Mouse (Mus musculus) gastrocnemius, postnatal 25 days (tissue): ENCODE results near the gene Abcd3. TPM values are rescaled to one million over a fixed set of nuclear protein-coding genes. Genes with fewer than 3 reads are reported as not detected.
"Not testable (repeated sequence)": the region's sequence is repeated elsewhere in the genome, so short reads cannot be mapped to it uniquely, and the experiment has no call there.

Experiments
- DNase-seq: peaks from one replicate; pipeline ENCODE4 v3.0.0; 2022
- total RNA-seq, 2 experiments: library from RNA; stranded (reverse); gene quantifications; 1 replicate in 1 of 2; 2 replicates in 1 of 2; pipeline ENCODE4 v1.2.3; 2021

Abcd3 gene
- total RNA-seq, 2 experiments from 2014 or later = 40.1 to 42.3 TPM

- no peak for DNase-seq
These were observed 3.8 kb upstream of the Abcd3 start for GRCm38 (mm10) chr3:121818736-121819396.

- DNase-seq = no peak
These were observed 590 bp upstream of the Abcd3 start for GRCm38 (mm10) chr3:121815549-121816235.

DNA sequence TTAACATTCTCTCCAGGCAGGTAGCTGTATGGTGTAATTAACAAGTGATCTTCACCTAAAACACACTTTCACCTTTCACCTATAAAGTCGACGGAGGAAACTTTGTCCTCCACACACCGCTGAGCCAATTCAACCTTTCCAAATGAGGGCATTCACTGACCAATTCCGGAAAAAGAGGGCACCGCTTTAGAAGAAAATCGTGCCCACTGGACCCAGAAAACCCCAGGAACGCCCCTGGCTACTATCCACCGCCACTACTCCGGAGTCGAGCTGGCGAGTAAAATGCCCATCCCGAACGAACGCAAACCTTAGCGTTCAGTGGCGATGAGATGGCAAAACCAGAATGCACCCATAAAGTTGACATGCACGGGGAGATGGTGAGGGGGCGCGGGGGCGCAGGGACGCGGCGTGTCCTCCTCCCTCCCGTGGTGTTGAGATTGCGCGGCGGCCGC lies 663 bp downstream of the Abcd3 start:
- no peak for DNase-seq

DNA sequence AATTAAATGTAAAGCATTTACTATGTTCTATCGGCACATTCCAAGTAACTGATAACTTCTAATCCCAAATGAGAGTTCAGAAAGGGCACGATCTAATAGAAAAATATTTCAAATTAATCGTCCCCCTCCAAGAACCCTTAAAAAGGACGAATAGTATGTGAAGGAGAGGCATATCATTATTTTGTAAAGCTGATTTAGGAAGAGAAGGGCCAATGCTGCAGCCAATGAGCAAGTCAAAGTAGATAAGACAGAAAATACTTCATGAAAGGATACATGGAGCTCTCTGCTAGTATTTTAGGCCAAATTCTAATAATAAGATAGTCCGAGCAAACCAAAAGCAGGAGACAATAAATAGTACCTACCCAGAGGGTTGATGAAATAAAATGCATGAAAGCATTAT lies 1.3 kb downstream of the Abcd3 start:
- no peak for DNase-seq

- no peak for DNase-seq
These were observed 6.9 kb downstream of the Abcd3 start for GRCm38 (mm10) chr3:121808246-121808645.

- no peak for DNase-seq
These were observed 20.9 kb downstream of the Abcd3 start for GRCm38 (mm10) chr3:121794214-121794613.

DNA sequence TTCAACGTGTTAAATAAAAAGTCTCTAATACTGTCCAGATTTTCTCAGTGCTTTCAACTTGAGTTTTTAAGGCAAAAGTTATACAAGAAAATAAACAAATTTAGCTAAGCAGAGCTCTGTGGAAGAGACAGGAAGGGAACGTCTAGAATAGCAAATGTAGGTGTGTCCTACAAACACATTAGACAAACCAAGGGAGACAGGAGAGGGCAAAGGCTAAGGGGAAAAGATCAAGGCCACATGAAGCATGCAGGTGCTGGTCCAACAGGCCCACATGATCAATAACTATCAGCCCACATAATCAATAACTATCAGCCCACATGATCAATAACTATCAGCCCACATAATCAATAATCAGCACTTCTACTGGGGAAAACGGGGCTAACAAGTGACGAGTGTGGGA lies 22.9 kb downstream of the Abcd3 start:
- DNase-seq = no peak

DNA sequence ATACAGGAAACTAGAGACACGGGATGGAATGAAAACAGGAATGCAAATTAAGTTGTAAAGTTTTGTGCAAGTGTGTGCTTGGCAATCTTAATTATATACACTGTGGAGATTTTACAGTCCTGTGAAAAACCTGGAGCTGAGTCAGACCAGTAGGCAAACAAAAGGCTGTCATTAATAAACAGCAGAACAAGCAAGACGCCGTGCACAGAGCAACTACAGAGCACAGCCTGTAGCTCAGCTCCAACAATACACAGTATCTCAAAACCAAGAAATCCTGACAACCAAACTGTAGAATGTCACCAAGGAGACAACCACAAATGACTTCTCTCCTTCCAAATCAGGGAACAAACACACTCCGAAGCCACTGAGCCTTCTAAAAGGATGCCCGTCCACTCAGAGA lies 24.7 kb downstream of the Abcd3 start:
- no peak for DNase-seq

- DNase-seq = no peak
These were observed 25.3 kb downstream of the Abcd3 start for GRCm38 (mm10) chr3:121789790-121790189.

DNA sequence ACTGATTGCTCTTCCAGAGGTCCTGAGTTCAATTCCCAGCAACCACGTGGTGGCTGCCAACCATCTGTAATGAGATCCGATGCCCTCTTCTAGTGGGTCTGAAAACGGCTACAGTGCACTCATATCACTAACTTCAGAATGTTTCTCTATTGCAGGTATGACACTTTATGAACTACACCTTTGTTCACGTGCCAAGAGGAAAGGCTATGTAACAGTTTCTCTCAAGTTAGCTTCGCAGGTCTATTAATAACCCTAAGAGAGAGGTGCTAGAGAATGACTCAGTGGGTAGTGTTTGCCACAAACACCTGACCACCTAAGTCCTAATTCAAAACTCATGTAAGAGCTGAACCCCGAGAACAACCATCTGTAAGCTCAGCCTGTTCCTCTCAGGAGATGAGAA lies 32.1 kb downstream of the Abcd3 start:
- no peak for DNase-seq

GRCm38 (mm10) chr3:121777943-121778342 lies 37.2 kb downstream of the Abcd3 start:
- DNase-seq = no peak

DNA sequence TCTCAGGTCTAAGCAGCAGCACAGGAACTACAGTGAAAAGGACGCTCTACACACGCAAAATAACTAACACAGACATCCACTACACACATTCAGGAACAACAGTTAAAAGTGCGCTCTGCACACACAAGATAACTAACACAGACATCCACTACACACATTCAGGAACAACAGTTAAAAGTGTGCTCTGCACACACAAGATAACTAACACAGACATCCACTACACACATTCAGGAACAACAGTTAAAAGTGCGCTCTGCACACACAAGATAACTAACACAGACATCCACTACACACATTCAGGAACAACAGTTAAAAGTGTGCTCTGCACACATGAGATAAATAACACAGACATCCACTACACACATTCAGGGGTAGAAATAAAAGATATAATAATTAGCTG lies 41.8 kb downstream of the Abcd3 start:
- DNase-seq = not testable (repeated sequence)

- DNase-seq = no peak
These were observed 46.3 kb downstream of the Abcd3 start for GRCm38 (mm10) chr3:121768770-121769169.

GRCm38 (mm10) chr3:121766818-121767217 lies 48.3 kb downstream of the Abcd3 start:
- DNase-seq = no peak

DNA sequence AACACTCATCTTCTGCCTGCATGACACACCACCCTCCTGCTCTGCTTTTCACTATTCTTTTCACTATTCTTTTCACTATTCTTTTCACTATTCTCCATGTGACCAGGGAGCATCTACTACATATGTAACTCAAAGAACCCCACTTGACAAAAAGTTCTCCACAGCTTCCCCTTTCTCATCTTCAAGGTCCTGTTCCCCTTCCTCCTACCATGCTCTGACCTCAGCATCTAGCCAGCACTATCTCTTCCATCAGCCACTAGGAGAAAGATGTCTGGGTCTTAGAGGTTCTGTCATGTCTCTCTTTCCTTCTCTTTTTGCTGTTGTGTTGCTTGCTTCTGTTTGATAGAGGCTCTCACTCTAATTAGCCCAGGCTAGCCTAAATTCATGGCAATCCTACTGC lies 49.1 kb downstream of the Abcd3 start:
- DNase-seq = no peak

DNA sequence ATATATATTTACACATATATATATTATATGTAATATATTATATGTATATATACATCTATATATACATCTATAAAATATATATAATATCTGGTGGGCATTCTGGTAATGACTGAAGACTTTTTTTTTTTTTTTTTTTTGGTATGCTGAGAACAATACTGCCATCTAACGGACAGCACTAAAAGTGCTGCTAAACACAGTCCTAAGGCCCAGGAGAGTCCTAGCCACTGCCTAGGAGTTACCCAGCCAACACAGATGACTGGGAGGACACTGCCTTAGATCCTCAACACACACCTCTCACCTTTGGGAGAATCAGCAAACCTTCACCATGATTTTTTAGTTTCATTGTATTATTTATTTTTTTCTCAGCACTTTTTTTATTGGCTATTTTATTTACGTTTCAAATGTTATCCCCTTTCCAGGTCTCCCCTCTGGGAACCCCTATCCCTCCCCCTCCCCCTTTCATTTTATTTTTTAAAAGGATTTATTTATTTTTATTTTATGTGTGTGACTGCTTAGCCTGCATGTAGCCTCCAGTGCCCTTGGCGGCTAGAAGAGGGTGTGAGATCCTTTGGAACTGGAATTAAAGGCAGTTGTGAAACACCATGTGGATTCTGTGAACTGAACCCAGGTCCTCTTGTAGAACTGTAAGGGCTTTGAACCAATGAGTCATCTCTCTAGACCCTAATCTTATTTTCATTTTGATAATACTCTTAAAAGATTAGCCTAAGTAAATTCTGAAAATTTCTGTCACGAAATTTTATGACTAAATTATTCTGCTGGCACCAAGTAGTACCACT lies 52.8 kb downstream of the Abcd3 start:
- DNase-seq = no peak

GRCm38 (mm10) chr3:121758373-121758772 lies 56.7 kb downstream of the Abcd3 start:
- no peak for DNase-seq

GRCm38 (mm10) chr3:121755152-121755551 lies 60.0 kb downstream of the Abcd3 start:
- no peak for DNase-seq

DNA sequence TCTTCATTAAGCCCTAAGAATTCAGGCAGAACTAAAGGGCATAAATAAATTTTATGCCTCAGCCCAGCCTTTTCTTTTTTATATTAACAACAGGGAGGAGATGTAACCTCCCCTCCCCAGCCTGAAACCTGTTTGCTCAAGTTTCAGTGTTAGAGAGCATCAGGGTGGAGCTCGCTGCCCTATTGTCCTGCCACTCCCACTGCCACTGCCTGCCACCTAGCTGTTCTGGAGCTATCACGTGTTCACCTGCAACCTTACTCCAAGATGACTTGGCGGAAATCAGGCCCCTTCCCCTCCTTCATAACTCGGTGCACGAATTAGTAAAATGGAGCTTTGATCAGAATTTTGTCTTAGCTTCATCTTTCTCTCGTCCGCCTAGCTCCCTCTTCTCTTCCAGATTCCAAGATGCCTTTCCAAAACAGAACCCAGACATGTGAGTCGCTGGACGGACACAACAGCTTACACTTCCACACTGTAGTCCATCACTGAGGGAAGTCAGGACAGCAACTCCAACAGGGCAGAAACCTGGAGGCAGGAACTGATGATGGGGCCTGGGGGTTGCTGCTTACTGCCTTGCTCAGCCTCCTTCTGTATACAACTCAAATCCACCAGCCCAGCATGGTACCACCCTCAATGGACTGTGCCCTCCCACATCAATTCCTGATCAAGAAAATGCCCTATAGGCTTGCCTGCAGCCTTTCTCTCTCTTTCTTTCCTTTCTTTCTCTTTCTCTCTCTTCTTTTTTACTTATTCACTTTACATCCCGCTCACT lies 60.6 kb downstream of the Abcd3 start:
- DNase-seq = not testable (repeated sequence)

GRCm38 (mm10) chr3:121741186-121741848 lies 73.8 kb downstream of the Abcd3 start:
- DNase-seq = not testable (repeated sequence)

GRCm38 (mm10) chr3:121739489-121740213 lies 75.5 kb downstream of the Abcd3 start:
- DNase-seq = no peak
